Mouse (Mus musculus): ENCODE measurements around the gene Gch1. TPM values are rescaled to one million over a fixed set of nuclear protein-coding genes. Genes with fewer than 3 reads are reported as not detected.

Gene Gch1
- polyA plus RNA-seq (2017; shearing (Covaris generic)), result 10 to 100 TPM; 15.7 to 16.7 TPM

GRCm38 (mm10) chr14:47188848-47189634, at the start of gene Gch1:
Gene Gch1 (minus strand): TSS chr14:47189413.

Other genes with a start within 250 kb of the Gch1 start
- 10 to 100 TPM; 11.8 to 20.4 TPM for gene Wdhd1, start 87.4 kb upstream of the Gch1 start, polyA plus RNA-seq (2017; shearing (Covaris generic))
- gene Socs4, start 87.5 kb upstream of the Gch1 start, polyA plus RNA-seq (2017; shearing (Covaris generic)), result 10 to 100 TPM; 11.9 to 14.2 TPM
- 10 to 100 TPM; 38.0 to 63.3 TPM for gene Mapk1ip1l, start 108.9 kb upstream of the Gch1 start, polyA plus RNA-seq (2017; shearing (Covaris generic))
- 10 to 100 TPM; 15.0 to 29.6 TPM for gene Lgals3, start 178.3 kb upstream of the Gch1 start, polyA plus RNA-seq (2017; shearing (Covaris generic))
- 10 to 100 TPM; 11.7 to 13.6 TPM for gene Dlgap5, start 229.0 kb upstream of the Gch1 start, polyA plus RNA-seq (2017; shearing (Covaris generic))